Mouse (Mus musculus): Measurements from ENCODE around the gene Tmem266. TPM values are rescaled to one million over a fixed set of nuclear protein-coding genes. Genes with fewer than 3 reads are reported as not detected.

The Tmem266 gene
- polyA plus RNA-seq, 1 experiment from 2014 or later, result 0.79 TPM

DNA sequence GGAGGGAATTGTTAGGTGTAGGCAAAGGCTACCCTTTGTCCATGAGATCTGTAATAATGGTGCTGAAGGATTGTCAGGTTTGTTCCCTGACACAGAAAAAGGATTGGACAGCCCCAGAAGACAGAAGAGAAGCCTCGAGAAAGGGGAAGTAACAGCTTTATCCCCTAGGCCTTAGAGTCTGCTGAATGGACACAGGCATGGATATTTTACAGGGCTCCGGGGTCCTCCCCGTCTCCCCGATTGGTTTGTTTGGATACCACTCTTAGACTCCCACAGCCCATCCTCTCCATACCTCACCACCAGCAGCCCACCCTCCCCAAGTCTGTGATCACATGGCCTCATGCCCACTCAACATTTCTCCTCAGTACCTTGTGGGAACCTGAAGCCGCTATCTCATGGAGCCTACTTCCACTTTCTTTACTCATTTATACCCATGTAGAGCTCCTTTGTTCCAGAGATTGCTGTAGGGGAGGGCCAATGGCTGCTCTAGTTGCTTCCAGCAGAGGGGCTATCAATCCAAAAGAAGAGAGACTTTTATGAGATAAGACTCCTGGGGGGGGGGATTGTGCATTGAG lies 112.6 kb downstream of the Tmem266 start:
- H3K27ac ChIP-seq, result no peak overlapping the region
- H3K27me3 ChIP-seq, result no peaks in the 10 kb centered on the region
- no peaks in the 10 kb centered on the region for H3K9me3 ChIP-seq
- ATAC-seq (ENCODE audit: low FRiP score, low read depth), result no peak
- peaks cover 10% of the 10 kb centered on the region; the same call in 1 of the 2 replicates for H3K4me1 ChIP-seq
- no peaks in the 10 kb centered on the region for H3K36me3 ChIP-seq
- no peak overlapping the region for H3K9ac ChIP-seq
- H3K4me2 ChIP-seq (replicated peaks), result no peak overlapping the region
- WGBS, result 85% methylated on average over 5 of the region's 5 CpGs
- no peak overlapping the region for H3K4me3 ChIP-seq

- H3K4me1 ChIP-seq, result peaks cover 40% of the 10 kb centered on the region
Measured at GRCm38 (mm10) chr9:55447509-55447908, 120.8 kb downstream of the Tmem266 start.

GRCm38 (mm10) chr9:55449108-55449507 lies 122.4 kb downstream of the Tmem266 start:
- no peak for ATAC-seq (ENCODE audit: low FRiP score, low read depth)
- peaks cover 40% of the 10 kb centered on the region for H3K4me1 ChIP-seq
- no peaks in the 10 kb centered on the region for H3K9me3 ChIP-seq
- peaks cover 12% of the 10 kb centered on the region; the same call in 1 of the 2 replicates for H3K36me3 ChIP-seq
- no peak overlapping the region for H3K9ac ChIP-seq
- 79% methylated on average over 1 of the region's 1 CpGs for WGBS
- H3K4me3 ChIP-seq, result no peak overlapping the region
- peak overlapping the region; percentile 85 for H3K27ac ChIP-seq
- peak overlapping the region; percentile 19; the same call in 1 of the 2 replicates for H3K4me2 ChIP-seq (replicated peaks)
- H3K27me3 ChIP-seq, result no peaks in the 10 kb centered on the region

More at GRCm38 (mm10) chr9:55447509-55447908, 120.8 kb downstream of the Tmem266 start:
- Histone ChIP-seq H3K4me3 (no peak overlapping the region), H3K9ac (no peak overlapping the region), H3K9me3 (no peaks in the 10 kb centered on the region), H3K36me3 (0 out of 2 replicates have a peak, but pooled peaks cover 3% of the 10 kb centered on the region), H3K27ac (no peak overlapping the region), H3K27me3 (no peaks in the 10 kb centered on the region), H3K4me2 (replicated peaks) (no peak overlapping the region)
- no peak for ATAC-seq (ENCODE audit: low FRiP score, low read depth)
- WGBS, result 88% methylated on average over 4 of the region's 4 CpGs

DNA sequence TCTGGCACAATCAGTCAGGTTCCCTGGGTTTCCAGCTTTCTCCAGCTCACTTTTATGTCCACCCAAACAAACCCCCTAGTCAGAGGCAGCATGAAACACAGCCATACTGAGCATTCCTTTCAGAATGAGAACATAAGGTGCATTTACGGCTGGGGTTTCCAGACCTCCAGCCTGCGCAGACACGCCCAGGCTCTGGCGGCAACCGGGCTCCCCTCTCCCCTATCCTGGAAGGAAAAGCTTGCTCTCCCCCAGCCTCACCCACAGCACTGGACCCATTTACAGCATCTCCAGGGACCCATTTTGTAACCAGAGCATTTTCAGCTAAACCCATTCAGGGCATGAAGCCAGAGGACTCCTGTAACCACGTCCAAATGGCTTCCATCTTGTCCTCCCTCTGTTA lies 123.3 kb downstream of the Tmem266 start:
- Histone ChIP-seq H3K4me2 (replicated peaks) (0 out of 2 replicates have a peak overlapping the region, but pooled peaks have one; percentile 19), H3K9me3 (no peaks in the 10 kb centered on the region), H3K27me3 (no peaks in the 10 kb centered on the region), H3K27ac (peak overlapping the region; percentile 85), H3K4me1 (peaks cover 40% of the 10 kb centered on the region), H3K4me3 (no peak overlapping the region), H3K36me3 (peaks cover 17% of the 10 kb centered on the region; the same call in 1 of the 2 replicates), H3K9ac (no peak overlapping the region)
- WGBS, result 13% methylated on average over 6 of the region's 6 CpGs
- ATAC-seq (ENCODE audit: low FRiP score, low read depth), result peak; percentile 92

DNA sequence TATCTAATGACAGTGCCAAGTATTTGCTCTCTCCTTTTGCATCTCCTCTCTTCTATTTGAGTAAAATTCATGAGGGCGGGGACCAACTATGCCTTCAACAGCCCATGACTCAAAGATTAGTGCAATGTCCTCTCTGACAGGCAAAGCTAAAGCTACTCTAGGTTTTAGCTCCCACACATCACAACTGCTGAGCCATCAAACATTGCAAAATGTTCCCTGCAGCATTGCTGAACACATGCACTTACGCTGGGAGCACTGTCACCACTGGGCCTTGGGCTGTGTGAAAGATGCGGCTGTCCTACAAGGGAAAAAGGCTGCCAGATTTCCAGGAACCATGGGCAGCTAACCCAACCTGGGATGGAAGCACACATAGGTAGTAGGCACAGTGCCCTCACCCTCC lies 124.7 kb downstream of the Tmem266 start:
- Histone ChIP-seq H3K4me1 (peaks cover 35% of the 10 kb centered on the region), H3K36me3 (peaks cover 17% of the 10 kb centered on the region; the same call in 1 of the 2 replicates), H3K4me3 (no peak overlapping the region), H3K9me3 (no peaks in the 10 kb centered on the region), H3K27me3 (no peaks in the 10 kb centered on the region), H3K4me2 (replicated peaks) (no peak overlapping the region), H3K27ac (no peak overlapping the region), H3K9ac (no peak overlapping the region)
- WGBS, result 86% methylated on average over 3 of the region's 3 CpGs
- no peak for ATAC-seq (ENCODE audit: low FRiP score, low read depth)

- peaks cover 21% of the 10 kb centered on the region; the same call in 1 of the 2 replicates for H3K36me3 ChIP-seq
- no peak overlapping the region for H3K4me2 ChIP-seq (replicated peaks)
- no peaks in the 10 kb centered on the region for H3K27me3 ChIP-seq
- H3K9ac ChIP-seq, result no peak overlapping the region
- H3K4me3 ChIP-seq, result no peak overlapping the region
- H3K27ac ChIP-seq, result no peak overlapping the region
- WGBS, result 96% methylated on average over 1 of the region's 1 CpGs
- peaks cover 28% of the 10 kb centered on the region for H3K4me1 ChIP-seq
- no peak for ATAC-seq (ENCODE audit: low FRiP score, low read depth)
- H3K9me3 ChIP-seq, result no peaks in the 10 kb centered on the region
Measured at GRCm38 (mm10) chr9:55452906-55453305, 126.2 kb downstream of the Tmem266 start.

- WGBS, result 91% methylated on average over 5 of the region's 5 CpGs
- peaks cover 21% of the 10 kb centered on the region; the same call in 1 of the 2 replicates for H3K36me3 ChIP-seq
- no peak for ATAC-seq (ENCODE audit: low FRiP score, low read depth)
Measured at GRCm38 (mm10) chr9:55453366-55453765, 126.7 kb downstream of the Tmem266 start.

DNA sequence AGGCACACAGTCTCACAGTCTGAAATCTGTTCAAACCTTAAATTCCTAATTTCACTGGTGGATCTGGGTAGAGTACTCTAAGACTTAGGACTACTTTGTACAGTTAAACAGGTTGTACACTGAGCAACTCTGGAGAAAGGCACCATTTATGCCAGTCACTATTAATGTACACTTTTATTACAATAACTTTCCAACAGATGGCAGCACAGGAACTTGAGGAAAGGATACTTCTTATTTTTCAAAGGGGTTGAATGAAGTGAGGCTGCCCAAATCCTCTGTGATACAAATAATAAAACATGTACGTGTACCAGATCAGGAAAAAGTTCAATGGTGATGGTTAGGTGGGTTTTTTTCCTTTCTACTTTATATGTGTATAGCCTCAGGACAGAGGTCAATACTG lies 141.7 kb downstream of the Tmem266 start:
- no peaks in the 10 kb centered on the region for H3K9me3 ChIP-seq
- WGBS, result 50% methylated on average over 1 of the region's 1 CpGs
- H3K27me3 ChIP-seq, result no peaks in the 10 kb centered on the region
- no peak overlapping the region for H3K27ac ChIP-seq
- H3K4me1 ChIP-seq, result no peaks in the 10 kb centered on the region
- no peak overlapping the region for H3K4me2 ChIP-seq (replicated peaks)
- no peak for ATAC-seq (ENCODE audit: low FRiP score, low read depth)
- peaks cover 13% of the 10 kb centered on the region for H3K36me3 ChIP-seq
- H3K9ac ChIP-seq, result no peak overlapping the region
- H3K4me3 ChIP-seq, result no peak overlapping the region

More at GRCm38 (mm10) chr9:55453366-55453765, 126.7 kb downstream of the Tmem266 start:
- Histone ChIP-seq H3K9ac (no peak overlapping the region), H3K27ac (no peak overlapping the region), H3K9me3 (no peaks in the 10 kb centered on the region), H3K4me1 (peaks cover 23% of the 10 kb centered on the region), H3K4me3 (no peak overlapping the region), H3K4me2 (replicated peaks) (no peak overlapping the region), H3K27me3 (no peaks in the 10 kb centered on the region)

DNA sequence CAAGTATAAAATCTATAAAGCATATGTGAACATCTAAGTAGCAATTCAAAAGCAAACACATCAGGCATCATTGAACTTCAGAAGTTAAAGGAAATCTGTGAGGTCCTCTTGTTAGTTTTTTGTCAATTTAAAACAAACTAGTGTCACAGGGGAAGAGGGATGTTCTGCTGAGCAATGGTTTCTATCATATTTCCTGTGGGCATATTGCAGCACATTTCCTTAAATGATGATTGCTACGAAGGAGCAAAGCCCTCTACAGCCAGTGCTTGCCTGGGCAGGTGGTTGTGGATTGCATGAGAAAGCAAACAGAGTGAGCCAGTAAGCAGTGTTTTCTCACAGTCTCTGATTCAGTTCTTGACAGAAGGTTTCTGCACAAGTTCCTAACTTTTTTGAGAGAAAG lies 149.4 kb downstream of the Tmem266 start:
- Histone ChIP-seq H3K4me1 (no peaks in the 10 kb centered on the region), H3K9me3 (no peaks in the 10 kb centered on the region), H3K4me2 (replicated peaks) (no peak overlapping the region), H3K27ac (no peak overlapping the region), H3K4me3 (no peak overlapping the region), H3K36me3 (peaks cover 9% of the 10 kb centered on the region), H3K9ac (no peak overlapping the region), H3K27me3 (no peaks in the 10 kb centered on the region)
- WGBS, result 66% methylated on average over 1 of the region's 1 CpGs
- no peak for ATAC-seq (ENCODE audit: low FRiP score, low read depth)

DNA sequence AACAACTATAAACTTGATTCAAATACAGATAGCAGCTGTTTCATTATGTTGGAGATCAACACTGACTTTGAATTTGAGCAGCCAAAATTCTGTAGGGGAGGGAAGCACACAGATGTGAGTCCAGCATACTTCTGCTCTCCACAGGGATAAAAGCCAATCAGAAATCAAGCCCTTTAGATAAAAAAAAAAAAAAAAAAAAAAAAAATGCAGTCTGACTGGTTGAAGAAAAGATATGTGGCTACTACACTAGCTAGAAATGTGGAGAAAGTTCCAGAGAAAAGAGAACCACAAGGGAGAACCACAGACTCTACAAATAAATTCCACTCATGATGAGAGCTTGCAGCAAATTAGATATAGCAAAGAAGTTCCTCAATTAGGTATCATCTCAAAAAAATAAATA lies 152.0 kb downstream of the Tmem266 start:
- no peak for ATAC-seq (ENCODE audit: low FRiP score, low read depth)
- Histone ChIP-seq H3K4me3 (no peak overlapping the region), H3K27me3 (no peaks in the 10 kb centered on the region)

GRCm38 (mm10) chr9:55482116-55482515 lies 155.4 kb downstream of the Tmem266 start:
- Histone ChIP-seq H3K4me3 (no peak overlapping the region), H3K9ac (no peak overlapping the region), H3K4me1 (no peaks in the 10 kb centered on the region), H3K27ac (no peak overlapping the region), H3K36me3 (peaks cover 29% of the 10 kb centered on the region), H3K4me2 (replicated peaks) (no peak overlapping the region), H3K27me3 (no peaks in the 10 kb centered on the region), H3K9me3 (no peaks in the 10 kb centered on the region)
- no peak for ATAC-seq (ENCODE audit: low FRiP score, low read depth)
- 60% methylated on average over 2 of the region's 2 CpGs for WGBS

More for the DNA sequence above, 152.0 kb downstream of the Tmem266 start:
- Histone ChIP-seq H3K27ac (no peak overlapping the region), H3K9me3 (no peaks in the 10 kb centered on the region), H3K4me2 (replicated peaks) (no peak overlapping the region), H3K9ac (no peak overlapping the region), H3K36me3 (peaks cover 16% of the 10 kb centered on the region), H3K4me1 (no peaks in the 10 kb centered on the region)
